Mouse (Mus musculus): ENCODE results near the gene Stoml3.

Stoml3 gene

GRCm38 (mm10) chr3:53488353-53488752, at the start of gene Stoml3:
TSS of gene Stoml3 (plus strand) at chr3:53488653.
- DNase-seq (ENCODE audit: low read depth, low spot score) = no peak

- no peak for DNase-seq (ENCODE audit: low read depth, low spot score)
Measured at GRCm38 (mm10) chr3:53445540-53445939, 42.9 kb upstream of the Stoml3 start.

GRCm38 (mm10) chr3:53446801-53447200, 41.7 kb upstream of the Stoml3 start:
- no peak for DNase-seq (ENCODE audit: low read depth, low spot score)

GRCm38 (mm10) chr3:53448208-53448607, 40.2 kb upstream of the Stoml3 start:
- peak; percentile 90 for DNase-seq (ENCODE audit: low read depth, low spot score)

GRCm38 (mm10) chr3:53450666-53451065, 37.8 kb upstream of the Stoml3 start:
- DNase-seq (ENCODE audit: low read depth, low spot score) = no peak

GRCm38 (mm10) chr3:53452351-53452750, 36.1 kb upstream of the Stoml3 start:
- no peak for DNase-seq (ENCODE audit: low read depth, low spot score)

GRCm38 (mm10) chr3:53453346-53453745, 35.1 kb upstream of the Stoml3 start:
- no peak for DNase-seq (ENCODE audit: low read depth, low spot score)

- no peak for DNase-seq (ENCODE audit: low read depth, low spot score)
Measured at GRCm38 (mm10) chr3:53454005-53454404, 34.4 kb upstream of the Stoml3 start.

- DNase-seq (ENCODE audit: low read depth, low spot score) = no peak
Measured at GRCm38 (mm10) chr3:53454561-53454960, 33.9 kb upstream of the Stoml3 start.

GRCm38 (mm10) chr3:53454984-53455383, 33.5 kb upstream of the Stoml3 start:
- DNase-seq (ENCODE audit: low read depth, low spot score) = no peak

- no peak for DNase-seq (ENCODE audit: low read depth, low spot score)
Measured at GRCm38 (mm10) chr3:53457750-53458149, 30.7 kb upstream of the Stoml3 start.

GRCm38 (mm10) chr3:53460106-53460505, 28.3 kb upstream of the Stoml3 start:
- DNase-seq (ENCODE audit: low read depth, low spot score) = no peak

- DNase-seq (ENCODE audit: low read depth, low spot score) = no peak
Measured at GRCm38 (mm10) chr3:53462701-53463045, 25.8 kb upstream of the Stoml3 start.

- DNase-seq (ENCODE audit: low read depth, low spot score) = peak; percentile 94
Measured at GRCm38 (mm10) chr3:53463046-53463764, 25.2 kb upstream of the Stoml3 start, which contains the start of the genes Nhlrc3 and Proser1. TSS of gene Nhlrc3 (minus strand) at chr3:53463332. TSS of gene Proser1 (plus strand) at chr3:53463666.

GRCm38 (mm10) chr3:53463765-53464114, 24.7 kb upstream of the Stoml3 start:
- DNase-seq (ENCODE audit: low read depth, low spot score) = no peak

GRCm38 (mm10) chr3:53464146-53464698, 24.2 kb upstream of the Stoml3 start:
- peak; percentile 39 for DNase-seq (ENCODE audit: low read depth, low spot score)

GRCm38 (mm10) chr3:53465330-53465729, 23.1 kb upstream of the Stoml3 start:
- DNase-seq (ENCODE audit: low read depth, low spot score) = no peak

- DNase-seq (ENCODE audit: low read depth, low spot score) = no peak
Measured at GRCm38 (mm10) chr3:53466481-53466880, 22.0 kb upstream of the Stoml3 start.

GRCm38 (mm10) chr3:53467356-53467755, 21.1 kb upstream of the Stoml3 start:
- no peak for DNase-seq (ENCODE audit: low read depth, low spot score)

GRCm38 (mm10) chr3:53469650-53470049, 18.8 kb upstream of the Stoml3 start:
- no peak for DNase-seq (ENCODE audit: low read depth, low spot score)

GRCm38 (mm10) chr3:53472061-53472460, 16.4 kb upstream of the Stoml3 start:
- DNase-seq (ENCODE audit: low read depth, low spot score) = no peak

GRCm38 (mm10) chr3:53474179-53474578, 14.3 kb upstream of the Stoml3 start:
- no peak for DNase-seq (ENCODE audit: low read depth, low spot score)

GRCm38 (mm10) chr3:53475889-53476288, 12.6 kb upstream of the Stoml3 start:
- DNase-seq (ENCODE audit: low read depth, low spot score) = no peak

- no peak for DNase-seq (ENCODE audit: low read depth, low spot score)
Measured at GRCm38 (mm10) chr3:53477468-53477867, 11.0 kb upstream of the Stoml3 start.
